Mouse (Mus musculus): ENCODE data around the gene Kat2a. TPM values are rescaled to one million over a fixed set of nuclear protein-coding genes. Genes with fewer than 3 reads are reported as not detected.

Gene Kat2a
- polyA plus RNA-seq, 2 experiments = 12.7 to 13.0 TPM

DNA sequence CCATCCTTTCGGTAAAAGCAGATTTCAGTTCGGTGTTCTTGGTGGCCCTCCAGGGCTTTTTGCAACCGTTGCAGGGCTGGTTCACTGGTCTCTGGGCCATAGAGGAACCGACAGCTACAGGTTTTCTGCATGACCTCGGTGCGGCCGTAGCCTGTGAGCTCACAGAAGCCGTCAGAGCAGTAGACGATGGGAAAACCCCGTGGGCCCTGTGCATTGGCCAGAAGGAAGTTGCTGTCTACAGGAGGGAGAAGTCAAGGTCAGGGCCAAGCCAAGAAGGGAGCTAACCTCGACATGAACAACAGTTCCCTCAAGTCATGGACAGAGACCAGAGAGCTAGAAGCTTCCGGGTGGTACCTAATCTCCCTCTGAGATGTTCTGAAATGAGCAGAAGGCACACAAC is 45.3 kb upstream of the Kat2a start:
- no peak overlapping the region for H3K4me2 ChIP-seq (ENCODE audit: low read depth)
- no peak overlapping the region for H3K9ac ChIP-seq (replicated peaks)
- TF ChIP-seq EP300 (IDR thresholded peaks at IDR 0.05; ENCODE audit: low read depth) (no peak), CTCF (IDR thresholded peaks at IDR 0.05; ENCODE audit: low read depth) (no peak)
- no peak overlapping the region for H3K27ac ChIP-seq
- peaks cover 0 to 4% of the 10 kb centered on the region in 2 experiments; a peak in 3 of 4 replicates for H3K4me1 ChIP-seq (replicated peaks; ENCODE audit: control insufficient read depth in 2 of 2, insufficient read depth in 2 of 2, low read length in 1 of 2)
- no peak for ATAC-seq (ENCODE audit: insufficient read depth)
- no peaks in the 10 kb centered on the region for H3K36me3 ChIP-seq (replicated peaks; ENCODE audit: control insufficient read depth, insufficient read depth, low read depth)
- DNase-seq (ENCODE audit: low read depth in 3 of 3, low spot score in 3 of 3) = no peak
- peaks cover 34% of the 10 kb centered on the region for H3K27me3 ChIP-seq (ENCODE audit: control insufficient read depth, insufficient read depth, low read length)
- H3K9me3 ChIP-seq (ENCODE audit: control insufficient read depth, low read length) = no peaks in the 10 kb centered on the region
- no peak overlapping the region for H3K4me3 ChIP-seq (ENCODE audit: insufficient read depth in 1 of 2, low read depth in 2 of 2, low read length in 2 of 2)
- WGBS (ENCODE audit: insufficient replicate concordance) = 58% methylated on average over 12 of the region's 12 CpGs

DNA sequence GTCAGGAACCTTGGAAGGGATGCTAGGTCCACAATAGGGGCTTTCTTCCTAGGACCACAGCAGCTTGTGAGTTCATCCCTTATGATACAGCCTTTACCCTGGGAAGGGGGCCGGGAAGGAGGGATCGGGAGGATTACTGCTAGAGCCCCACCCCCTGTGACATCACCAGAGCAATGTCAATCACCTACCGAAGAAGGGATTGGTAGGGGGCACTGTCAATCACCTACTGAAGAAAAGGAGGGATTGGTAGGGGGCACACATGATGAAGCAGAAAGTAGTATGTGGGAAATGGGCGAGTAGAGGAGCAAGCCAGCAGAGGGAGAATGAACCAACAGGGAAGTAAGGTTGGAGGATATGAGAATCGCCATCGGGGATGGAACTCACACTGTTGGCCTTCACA is 44.2 kb upstream of the Kat2a start:
- H3K9ac ChIP-seq (replicated peaks) = no peak overlapping the region

DNA sequence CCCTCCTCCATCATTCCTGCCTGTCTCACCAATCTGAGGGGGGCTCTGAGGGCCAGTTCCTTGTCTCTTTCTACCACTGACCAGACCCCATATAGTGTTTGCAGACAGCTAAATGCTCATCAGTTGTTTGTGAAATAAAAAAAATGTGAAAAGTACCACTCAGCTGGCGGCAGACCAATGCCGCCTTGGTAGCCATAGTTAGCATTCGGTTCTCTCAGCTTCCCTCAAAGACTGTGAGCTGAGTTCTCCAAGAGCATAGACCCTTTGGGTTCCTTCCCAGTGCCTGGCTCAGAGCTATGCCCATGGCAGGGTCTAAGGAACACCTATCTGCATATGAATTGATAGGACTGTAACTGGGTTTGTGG is 42.4 kb upstream of the Kat2a start:
- Histone ChIP-seq H3K4me3 (ENCODE audit: insufficient read depth in 1 of 2, low read depth in 2 of 2, low read length in 2 of 2) (no peak overlapping the region), H3K9ac (replicated peaks) (no peak overlapping the region), H3K27ac (no peak overlapping the region), H3K27me3 (ENCODE audit: control insufficient read depth, insufficient read depth, low read length) (peaks cover 29% of the 10 kb centered on the region), H3K9me3 (ENCODE audit: control insufficient read depth, low read length) (no peaks in the 10 kb centered on the region), H3K4me2 (ENCODE audit: low read depth) (no peak overlapping the region), H3K36me3 (replicated peaks; ENCODE audit: control insufficient read depth, insufficient read depth, low read depth) (no peaks in the 10 kb centered on the region), H3K4me1 (replicated peaks; ENCODE audit: control insufficient read depth in 2 of 2, insufficient read depth in 2 of 2, low read length in 1 of 2) (peaks cover 0 to 1% of the 10 kb centered on the region in 2 experiments; a peak in 3 of 4 replicates)
- no peak for TF ChIP-seq EP300 (IDR thresholded peaks at IDR 0.05; ENCODE audit: low read depth)
- no peak for TF ChIP-seq CTCF (IDR thresholded peaks at IDR 0.05; ENCODE audit: low read depth)
- DNase-seq (ENCODE audit: low read depth in 3 of 3, low spot score in 3 of 3) = no peak
- no peak for ATAC-seq (ENCODE audit: insufficient read depth)
- WGBS (ENCODE audit: insufficient replicate concordance) = 72% methylated on average over 3 of the region's 3 CpGs

More for the DNA sequence above, 44.2 kb upstream of the Kat2a start:
- Histone ChIP-seq H3K36me3 (replicated peaks; ENCODE audit: control insufficient read depth, insufficient read depth, low read depth) (no peaks in the 10 kb centered on the region), H3K27ac (no peak overlapping the region), H3K27me3 (ENCODE audit: control insufficient read depth, insufficient read depth, low read length) (peaks cover 34% of the 10 kb centered on the region), H3K4me2 (ENCODE audit: low read depth) (no peak overlapping the region), H3K4me1 (replicated peaks; ENCODE audit: control insufficient read depth in 2 of 2, insufficient read depth in 2 of 2, low read length in 1 of 2) (peaks cover 0 to 4% of the 10 kb centered on the region in 2 experiments; a peak in 3 of 4 replicates), H3K9me3 (ENCODE audit: control insufficient read depth, low read length) (no peaks in the 10 kb centered on the region), H3K4me3 (ENCODE audit: insufficient read depth in 1 of 2, low read depth in 2 of 2, low read length in 2 of 2) (no peak overlapping the region)
- 48% methylated on average over 6 of the region's 6 CpGs for WGBS (ENCODE audit: insufficient replicate concordance)
- no peak for DNase-seq (ENCODE audit: low read depth in 3 of 3, low spot score in 3 of 3)
- TF ChIP-seq EP300 (IDR thresholded peaks at IDR 0.05; ENCODE audit: low read depth) (no peak), CTCF (IDR thresholded peaks at IDR 0.05; ENCODE audit: low read depth) (no peak)
- no peak for ATAC-seq (ENCODE audit: insufficient read depth)

GRCm38 (mm10) chr11:100754021-100754692 is 41.9 kb upstream of the Kat2a start:
- Histone ChIP-seq H3K4me2 (ENCODE audit: low read depth) (no peak overlapping the region), H3K36me3 (replicated peaks; ENCODE audit: control insufficient read depth, insufficient read depth, low read depth) (no peaks in the 10 kb centered on the region), H3K27me3 (ENCODE audit: control insufficient read depth, insufficient read depth, low read length) (peaks cover 29% of the 10 kb centered on the region), H3K4me1 (replicated peaks; ENCODE audit: control insufficient read depth in 2 of 2, insufficient read depth in 2 of 2, low read length in 1 of 2) (no peaks in the 10 kb centered on the region; a peak in 1 of 4 replicates), H3K9me3 (ENCODE audit: control insufficient read depth, low read length) (no peaks in the 10 kb centered on the region), H3K27ac (no peak overlapping the region), H3K4me3 (ENCODE audit: insufficient read depth in 1 of 2, low read depth in 2 of 2, low read length in 2 of 2) (no peak overlapping the region), H3K9ac (replicated peaks) (no peak overlapping the region)
- ATAC-seq (ENCODE audit: insufficient read depth) (no peak), DNase-seq (ENCODE audit: low read depth in 3 of 3, low spot score in 3 of 3) (no peak)
- 66% methylated on average over 12 of the region's 12 CpGs for WGBS (ENCODE audit: insufficient replicate concordance)
- TF ChIP-seq CTCF (IDR thresholded peaks at IDR 0.05; ENCODE audit: low read depth) (no peak), EP300 (IDR thresholded peaks at IDR 0.05; ENCODE audit: low read depth) (no peak)

GRCm38 (mm10) chr11:100752294-100752693 is 40.0 kb upstream of the Kat2a start:
- peaks cover 17% of the 10 kb centered on the region for H3K27me3 ChIP-seq (ENCODE audit: control insufficient read depth, insufficient read depth, low read length)
- DNase-seq (ENCODE audit: low read depth in 3 of 3, low spot score in 3 of 3) = no peak
- no peak overlapping the region for H3K27ac ChIP-seq
- WGBS (ENCODE audit: insufficient replicate concordance) = 45% methylated on average over 10 of the region's 10 CpGs
- no peaks in the 10 kb centered on the region for H3K9me3 ChIP-seq (ENCODE audit: control insufficient read depth, low read length)
- TF ChIP-seq EP300 (IDR thresholded peaks at IDR 0.05; ENCODE audit: low read depth) = no peak
- TF ChIP-seq CTCF (IDR thresholded peaks at IDR 0.05; ENCODE audit: low read depth) = no peak
- H3K4me1 ChIP-seq (replicated peaks; ENCODE audit: control insufficient read depth in 2 of 2, insufficient read depth in 2 of 2, low read length in 1 of 2) = 0 out of 4 replicates have a peak, but pooled peaks cover 0 to 3% of the 10 kb centered on the region in 2 experiments
- no peaks in the 10 kb centered on the region for H3K36me3 ChIP-seq (replicated peaks; ENCODE audit: control insufficient read depth, insufficient read depth, low read depth)
- no peak overlapping the region for H3K4me2 ChIP-seq (ENCODE audit: low read depth)
- no peak for ATAC-seq (ENCODE audit: insufficient read depth)
- no peak overlapping the region for H3K4me3 ChIP-seq (ENCODE audit: insufficient read depth in 1 of 2, low read depth in 2 of 2, low read length in 2 of 2)
- H3K9ac ChIP-seq (replicated peaks) = no peak overlapping the region

All from liver, embryonic 14.5 days (tissue).